Mouse (Mus musculus) cerebellum, adult 2 months (tissue): Measurements from ENCODE around the gene Rpap2. TPM values are rescaled to one million over a fixed set of nuclear protein-coding genes. Genes with fewer than 3 reads are reported as not detected.

Experiments used
- DNase-seq, 2 experiments: peaks; one replicate each; pipeline ENCODE4 v3.0.0; 2021
- H3K27ac ChIP-seq: fragments of 200-500 bp; 2 replicates; pipeline ENCODE4 v1.5.1; 2012; ENCODE audit warnings: low read length, control low read depth, inconsistent platforms; ENCODE audit not compliant: insufficient read depth
- H3K27me3 ChIP-seq: fragments of 200-500 bp; 2 replicates; pipeline ENCODE4 v1.6.1; 2012; ENCODE audit warnings: inconsistent platforms, mild to moderate bottlenecking, low read length, moderate library complexity; ENCODE audit not compliant: control insufficient read depth, insufficient read depth
- H3K4me1 ChIP-seq: fragments of 200-500 bp; 2 replicates; pipeline ENCODE4 v1.6.1; 2011; ENCODE audit warnings: low read length; ENCODE audit not compliant: control insufficient read depth, insufficient read depth
- H3K4me3 ChIP-seq: fragments of 200-500 bp; replicated peaks from 2 replicates; pipeline ENCODE3; 2011; ENCODE audit warnings: mild to moderate bottlenecking, low read depth, low read length, control low read depth; ENCODE audit not compliant: insufficient read depth
- CTCF ChIP-seq: fragments of 200-500 bp; IDR thresholded peaks from 2 replicates; pipeline ENCODE4 v1.5.1; 2011; ENCODE audit warnings: low read depth, mild to moderate bottlenecking, control low read depth, low read length, moderate library complexity, borderline replicate concordance; ENCODE audit not compliant: insufficient read depth
- POLR2A ChIP-seq: fragments of 200-500 bp; IDR thresholded peaks from 2 replicates; pipeline ENCODE4 v1.6.1; 2011; ENCODE audit warnings: low read length, control low read depth, borderline replicate concordance; ENCODE audit not compliant: insufficient read depth
- WGBS: fragments of 180-500 bp; shearing (Covaris S2); methylation state at CpG from one replicate; pipeline ENCODE4 v1.1.7; 2018; 5-methylcytosine and 5-hydroxymethylcytosine counted together
- polyA plus RNA-seq: library from polyadenylated mRNA; depleted of rRNA; stranded (reverse); fragments of >200 nt; gene quantifications from 2 replicates; pipeline ENCODE4 v1.2.3, GENCODE M21; 2012; rRNA removed

Rpap2 gene
- polyA plus RNA-seq = 12.5 and 13.4 TPM in 2 replicates

- H3K4me1 ChIP-seq = no peaks in the 10 kb centered on the region
- 2% methylated on average over 62 of the region's 64 CpGs for WGBS
- peak; percentile 90 to 92 for DNase-seq
- no peaks in the 10 kb centered on the region for H3K27me3 ChIP-seq
- TF ChIP-seq CTCF (no peak), POLR2A (peak; percentile 82)
- peak within 1 kb of the TSS; percentile 72 for H3K27ac ChIP-seq
- H3K4me3 ChIP-seq = peak within 1 kb of the TSS; percentile 86
Measured at GRCm38 (mm10) chr5:107597301-107598077, at the start of gene Rpap2, which contains the start of gene Glmn. Gene Rpap2 (plus strand): TSS chr5:107597373. Gene Glmn (minus strand): TSS chr5:107597888.

- H3K27ac ChIP-seq = no peak overlapping the region
- H3K4me1 ChIP-seq = no peaks in the 10 kb centered on the region
- no peak for TF ChIP-seq CTCF
- TF ChIP-seq POLR2A = no peak
- no peaks in the 10 kb centered on the region; the same call in 1 of the 2 replicates for H3K27me3 ChIP-seq
- no peak overlapping the region for H3K4me3 ChIP-seq
- WGBS = 91% methylated on average over 3 of the region's 3 CpGs
- no peak for DNase-seq
Measured at GRCm38 (mm10) chr5:107547955-107548354, 49.2 kb upstream of the Rpap2 start.

GRCm38 (mm10) chr5:107548444-107548843 is 48.7 kb upstream of the Rpap2 start:
- no peak overlapping the region for H3K27ac ChIP-seq
- 86% methylated on average over 3 of the region's 3 CpGs for WGBS
- no peak for TF ChIP-seq POLR2A
- no peak for TF ChIP-seq CTCF
- no peaks in the 10 kb centered on the region for H3K4me1 ChIP-seq
- no peaks in the 10 kb centered on the region; the same call in 1 of the 2 replicates for H3K27me3 ChIP-seq
- no peak overlapping the region for H3K4me3 ChIP-seq
- no peak for DNase-seq

- TF ChIP-seq CTCF (no peak), POLR2A (no peak)
- 94% methylated on average over 5 of the region's 5 CpGs for WGBS
- no peaks in the 10 kb centered on the region for H3K4me1 ChIP-seq
- no peak overlapping the region for H3K4me3 ChIP-seq
- DNase-seq = no peak
- no peaks in the 10 kb centered on the region for H3K27me3 ChIP-seq
- no peak overlapping the region for H3K27ac ChIP-seq
Measured at GRCm38 (mm10) chr5:107554336-107554735, 42.8 kb upstream of the Rpap2 start.

GRCm38 (mm10) chr5:107556969-107557368 is 40.2 kb upstream of the Rpap2 start:
- Histone ChIP-seq H3K27ac (no peak overlapping the region), H3K4me3 (no peak overlapping the region), H3K4me1 (no peaks in the 10 kb centered on the region), H3K27me3 (no peaks in the 10 kb centered on the region)
- TF ChIP-seq POLR2A (no peak), CTCF (no peak)
- DNase-seq = no peak
- 90% methylated on average over 3 of the region's 3 CpGs for WGBS

GRCm38 (mm10) chr5:107569148-107569547 is 28.0 kb upstream of the Rpap2 start:
- WGBS = 76% methylated on average over 9 of the region's 9 CpGs
- Histone ChIP-seq H3K27ac (no peak overlapping the region), H3K4me1 (no peaks in the 10 kb centered on the region), H3K27me3 (no peaks in the 10 kb centered on the region), H3K4me3 (no peak overlapping the region)
- TF ChIP-seq POLR2A (no peak), CTCF (no peak)
- no peak for DNase-seq

- DNase-seq = no peak
- H3K27ac ChIP-seq = no peak overlapping the region
- no peaks in the 10 kb centered on the region for H3K4me1 ChIP-seq
- TF ChIP-seq CTCF = no peak
- H3K4me3 ChIP-seq = no peak overlapping the region
- WGBS = 28% methylated on average over 4 of the region's 4 CpGs
- H3K27me3 ChIP-seq = no peaks in the 10 kb centered on the region
Measured at GRCm38 (mm10) chr5:107598380-107598779, 1.2 kb downstream of the Rpap2 start.

GRCm38 (mm10) chr5:107611224-107611623 is 14.1 kb downstream of the Rpap2 start:
- Histone ChIP-seq H3K4me1 (no peaks in the 10 kb centered on the region), H3K4me3 (no peak overlapping the region), H3K27ac (no peak overlapping the region), H3K27me3 (no peaks in the 10 kb centered on the region)
- TF ChIP-seq POLR2A (no peak), CTCF (peak; percentile 59; the same call in 1 of the 2 replicates)
- DNase-seq = peak; percentile 53 to 58
- 5% methylated on average over 2 of the region's 2 CpGs for WGBS
